Mouse (Mus musculus) left cerebral cortex, adult 18-20 months (tissue): ENCODE results near the gene Upf1. TPM values are rescaled to one million over a fixed set of nuclear protein-coding genes. Genes with fewer than 3 reads are reported as not detected.
A peak's percentile ranks its signal among the peaks of the same experiment; 100 is the strongest.

Source experiments
- DNase-seq, 2 experiments: peaks; one replicate each; pipeline ENCODE4 v3.0.0; 2021 to 2022; ENCODE audit warnings: low spot score in 2 of 2, mixed read lengths in 1 of 2
- total RNA-seq, 2 experiments: library from RNA; stranded (reverse); gene quantifications; 2 replicates each; pipeline ENCODE4 v1.2.3; 2021

The Upf1 gene
- total RNA-seq, 2 experiments from 2014 or later: 64.1 to 73.7 TPM

- no peak for DNase-seq
Observed at GRCm38 (mm10) chr8:70329124-70329834, 23.8 kb downstream of the Upf1 start, which contains the start of gene Gdf1. TSS of gene Gdf1 (plus strand) at chr8:70329817.

- no peak for DNase-seq
Observed at GRCm38 (mm10) chr8:70327512-70327911, 25.6 kb downstream of the Upf1 start.

GRCm38 (mm10) chr8:70323716-70324115, 29.4 kb downstream of the Upf1 start:
- DNase-seq: no peak

- DNase-seq: no peak
Observed at GRCm38 (mm10) chr8:70317872-70318271, 35.2 kb downstream of the Upf1 start.

GRCm38 (mm10) chr8:70316511-70317504, 36.3 kb downstream of the Upf1 start:
- DNase-seq: peak; percentile 78 to 88

GRCm38 (mm10) chr8:70315624-70316510, 37.2 kb downstream of the Upf1 start, which contains the start of gene Cers1:
TSS of gene Cers1 (plus strand) at chr8:70315775.
- DNase-seq: peak; percentile 69 to 84

- no peak for DNase-seq
Observed at GRCm38 (mm10) chr8:70313399-70313798, 39.7 kb downstream of the Upf1 start.

- no peak for DNase-seq
Observed at GRCm38 (mm10) chr8:70309311-70309710, 43.8 kb downstream of the Upf1 start.

- DNase-seq: no peak
Observed at GRCm38 (mm10) chr8:70302901-70303300, 50.2 kb downstream of the Upf1 start.

GRCm38 (mm10) chr8:70302358-70302890, 50.7 kb downstream of the Upf1 start, which contains the start of the genes Ddx49 and Cope:
TSS of gene Ddx49 (minus strand) at chr8:70302489.
TSS of gene Cope (plus strand) at chr8:70302518.
- peak; percentile 95 to 96 for DNase-seq

GRCm38 (mm10) chr8:70300881-70301280, 52.2 kb downstream of the Upf1 start:
- DNase-seq: no peak

- no peak for DNase-seq
Observed at GRCm38 (mm10) chr8:70293988-70294405, 59.1 kb downstream of the Upf1 start.

- no peak for DNase-seq
Observed at GRCm38 (mm10) chr8:70286737-70287136, 66.3 kb downstream of the Upf1 start.

GRCm38 (mm10) chr8:70285304-70285703, 67.8 kb downstream of the Upf1 start:
- DNase-seq: no peak

GRCm38 (mm10) chr8:70284421-70284820, 68.7 kb downstream of the Upf1 start:
- DNase-seq: no peak

GRCm38 (mm10) chr8:70283136-70284077, 69.7 kb downstream of the Upf1 start:
- peak in 1 of 2 experiments; percentile 14 for DNase-seq

GRCm38 (mm10) chr8:70282603-70283135, 70.4 kb downstream of the Upf1 start, which contains the start of gene Homer3:
TSS of gene Homer3 (plus strand) at chr8:70282827.
- DNase-seq: peak; percentile 70 to 74
